Mouse (Mus musculus) liver, postnatal 0 days (tissue): ENCODE measurements around the gene Pcmt1.

ENCODE experiments used
- CTCF ChIP-seq: sonication (generic); IDR thresholded peaks from 2 replicates; pipeline ENCODE4 v1.5.1; 2016; ENCODE audit warnings: antibody characterized with exemption, low read depth
- EP300 ChIP-seq: IDR thresholded peaks from 2 replicates; pipeline ENCODE4 v1.6.1; 2016; ENCODE audit warnings: antibody characterized with exemption, low read depth, mild to moderate bottlenecking

- TF ChIP-seq CTCF (no peak), EP300 (no peak)
These were observed 34.1 kb upstream of the Pcmt1 start for GRCm38 (mm10) chr10:7715056-7715455.
